Mouse (Mus musculus) CH12.LX (cell line): ENCODE measurements at regions not wholly inside any gene's neighbourhood (a gene's known extent, or its start where the extent isn't known, plus 50 kb on each side); places are given as distances from the start of the nearest gene placed in this dataset.

Experiments
- DNase-seq: peaks from one replicate; pipeline ENCODE4 v3.0.0-alpha.2; 2013; ENCODE audit errors: extremely low read depth
- H3K27ac ChIP-seq: 2 replicates; pipeline ENCODE4 v1.5.1; 2012; ENCODE audit warnings: low read depth, mild to moderate bottlenecking, control low read depth, moderate library complexity; ENCODE audit not compliant: insufficient read depth
- H3K27me3 ChIP-seq: replicated peaks from 2 replicates; pipeline ENCODE3; 2012; ENCODE audit warnings: inconsistent platforms
- H3K36me3 ChIP-seq, 2 experiments: replicated peaks in 1 of 2; 2 replicates each; pipeline versions ENCODE3 to v1.6.1; 2012; ENCODE audit warnings: inconsistent platforms in 1 of 2, low read length in 1 of 2, mild to moderate bottlenecking in 1 of 2, mixed read lengths in 1 of 2, moderate library complexity in 1 of 2; ENCODE audit not compliant: control insufficient read depth in 1 of 2, insufficient read depth in 1 of 2
- H3K4me1 ChIP-seq, 2 experiments: 2 replicates each; pipeline ENCODE4 v1.6.1; 2012; ENCODE audit warnings: inconsistent platforms in 1 of 2, moderate library complexity in 1 of 2; ENCODE audit not compliant: insufficient read depth in 2 of 2, control insufficient read depth in 1 of 2
- H3K4me2 ChIP-seq: 2 replicates; pipeline ENCODE4 v1.6.1; 2012; ENCODE audit warnings: low read depth, mild to moderate bottlenecking, control low read depth; ENCODE audit not compliant: poor library complexity, insufficient read depth, severe bottlenecking
- H3K4me3 ChIP-seq, 3 experiments: fragments of 150-350 bp in 1 of 3; sonication (generic) in 1 of 3; replicated peaks in 1 of 3; 2 replicates each; pipeline versions ENCODE3 to v1.5.1; 2011 to 2012; ENCODE audit warnings: low read depth in 2 of 3, low read length in 2 of 3, mild to moderate bottlenecking in 2 of 3, moderate library complexity in 2 of 3, control low read depth in 1 of 3, improper control_type of control experiment in 1 of 3, inconsistent platforms in 1 of 3, mixed read lengths in 1 of 3; ENCODE audit not compliant: poor library complexity in 1 of 3
- H3K79me2 ChIP-seq: replicated peaks from 2 replicates; pipeline ENCODE4 v1.6.1; 2012; ENCODE audit warnings: mild to moderate bottlenecking, moderate library complexity; ENCODE audit not compliant: control insufficient read depth, poor library complexity, insufficient read depth, severe bottlenecking; ENCODE audit errors: extremely low read depth
- H3K9ac ChIP-seq: 2 replicates; pipeline ENCODE4 v1.6.1; 2012; ENCODE audit warnings: low read depth, mild to moderate bottlenecking, control low read depth, moderate library complexity; ENCODE audit not compliant: insufficient read depth
- H3K9me3 ChIP-seq: replicated peaks from 2 replicates; pipeline ENCODE3; 2012; ENCODE audit warnings: low read length, inconsistent platforms, mixed read lengths
- BHLHE40 ChIP-seq: IDR thresholded peaks from 2 replicates; pipeline ENCODE4 v1.6.1; 2011; ENCODE audit warnings: mild to moderate bottlenecking, low read depth, low read length, improper control_type of control experiment
- CHD1 ChIP-seq: IDR thresholded peaks from 2 replicates; pipeline ENCODE4 v1.6.1; 2012; ENCODE audit warnings: low read depth, low read length, improper control_type of control experiment, inconsistent platforms
- CTCF ChIP-seq, 2 experiments: IDR thresholded peaks in 1 of 2; conservative IDR thresholded peaks in 1 of 2; 2 replicates each; pipeline ENCODE4 v1.5.1; 2011 to 2012; ENCODE audit warnings: low read depth in 2 of 2, low read length in 2 of 2, improper control_type of control experiment in 1 of 2, inconsistent platforms in 1 of 2, mild to moderate bottlenecking in 1 of 2, moderate library complexity in 1 of 2
- HCFC1 ChIP-seq: IDR thresholded peaks from 2 replicates; pipeline ENCODE4 v1.6.1; 2012; ENCODE audit warnings: low read depth, mild to moderate bottlenecking, inconsistent platforms, low read length, improper control_type of control experiment
- KAT2A ChIP-seq: IDR thresholded peaks from 2 replicates; pipeline ENCODE4 v1.6.1; 2012; ENCODE audit warnings: low read length, improper control_type of control experiment, inconsistent platforms; ENCODE audit not compliant: insufficient replicate concordance
- MAFK ChIP-seq: IDR thresholded peaks from 2 replicates; pipeline ENCODE4 v1.6.1; 2011; ENCODE audit warnings: low read length, improper control_type of control experiment; ENCODE audit not compliant: insufficient replicate concordance
- MEF2A ChIP-seq: IDR thresholded peaks from 2 replicates; pipeline ENCODE4 v1.6.1; 2014; ENCODE audit warnings: low read depth, mild to moderate bottlenecking, inconsistent platforms, low read length, improper control_type of control experiment, borderline replicate concordance
- RAD21 ChIP-seq: IDR thresholded peaks from 2 replicates; pipeline ENCODE4 v1.6.1; 2011; ENCODE audit warnings: low read depth, mild to moderate bottlenecking, low read length, improper control_type of control experiment, moderate library complexity
- SMC3 ChIP-seq: IDR thresholded peaks from 2 replicates; pipeline ENCODE4 v1.6.1; 2011; ENCODE audit warnings: low read depth, low read length, improper control_type of control experiment
- TBP ChIP-seq: conservative IDR thresholded peaks from 2 replicates; pipeline ENCODE4 v1.6.1; 2011; ENCODE audit warnings: low read depth, low read length, improper control_type of control experiment
- TCF12 ChIP-seq: IDR thresholded peaks from 2 replicates; pipeline ENCODE4 v1.6.1; 2014; ENCODE audit warnings: low read depth, mild to moderate bottlenecking, inconsistent platforms, low read length, improper control_type of control experiment
- UBTF ChIP-seq: IDR thresholded peaks from 2 replicates; pipeline ENCODE4 v1.6.1; 2012; ENCODE audit warnings: low read depth, mild to moderate bottlenecking, inconsistent platforms, low read length, improper control_type of control experiment, moderate library complexity
- USF1 ChIP-seq: IDR thresholded peaks from 2 replicates; pipeline ENCODE4 v1.6.1; 2014; ENCODE audit warnings: low read depth, mild to moderate bottlenecking, inconsistent platforms, low read length, improper control_type of control experiment
- USF2 ChIP-seq: conservative IDR thresholded peaks from 2 replicates; pipeline ENCODE4 v1.6.1; 2011; ENCODE audit warnings: low read depth, low read length, improper control_type of control experiment
- ZC3H11A ChIP-seq: IDR thresholded peaks from 2 replicates; pipeline ENCODE4 v1.6.1; 2012; ENCODE audit warnings: low read depth, mild to moderate bottlenecking, inconsistent platforms, low read length, improper control_type of control experiment
- ZNF384 ChIP-seq: IDR thresholded peaks from 2 replicates; pipeline ENCODE4 v1.6.1; 2012; ENCODE audit warnings: low read depth, low read length, improper control_type of control experiment, inconsistent platforms
- dilution Hi-C: fragments of 300-500 bp; cut with MboI; formaldehyde crosslinking; loops from 2 replicates; pipeline ENCODE4 v1.14.3; 2020; ENCODE audit warnings: low sequenced_read_pairs; ENCODE audit not compliant: extremely low pct_unique_long_range_greater_than_20kb, extremely low pct_ligation_motif_present
- in situ Hi-C: fragments of 300-500 bp; cut with MboI; formaldehyde crosslinking; loops from 3 replicates; pipeline ENCODE4 v1.14.3; 2019; ENCODE audit warnings: low sequenced_read_pairs, low pct_ligation_motif_present, low pct_unique_long_range_greater_than_20kb, mixed read lengths

- no peaks in the 10 kb centered on the region for H3K36me3 ChIP-seq
- H3K27ac ChIP-seq = no peak overlapping the region
- no peaks in the 10 kb centered on the region for H3K4me1 ChIP-seq
- H3K9ac ChIP-seq = no peak overlapping the region
- no peak for DNase-seq
- no peaks in the 10 kb centered on the region for H3K27me3 ChIP-seq
- dilution Hi-C loops (no loop called here), in situ Hi-C loops (no loop called here)
- H3K4me2 ChIP-seq = no peak overlapping the region
- no peaks in the 10 kb centered on the region for H3K79me2 ChIP-seq
- no peak overlapping the region for H3K4me3 ChIP-seq
- H3K9me3 ChIP-seq = no peaks in the 10 kb centered on the region
- TF ChIP-seq BHLHE40 (no peak), ZNF384 (no peak), USF2 (no peak)
These were observed 212.2 kb upstream of the Ferd3l start for GRCm38 (mm10) chr12:33715997-33716396.

- Histone ChIP-seq H3K36me3 (no peaks in the 10 kb centered on the region), H3K27me3 (no peaks in the 10 kb centered on the region), H3K4me1 (no peaks in the 10 kb centered on the region), H3K4me3 (no peak overlapping the region), H3K4me2 (no peak overlapping the region), H3K9me3 (no peaks in the 10 kb centered on the region)
- no peak for DNase-seq
- TF ChIP-seq KAT2A (no peak), CHD1 (no peak), SMC3 (no peak), TCF12 (no peak), MEF2A (no peak), ZC3H11A (no peak), TBP (no peak), CTCF (conservative IDR thresholded peaks at IDR 0.05 in 1 of 2, IDR thresholded peaks at IDR 0.05 in 1 of 2; ENCODE audit: low read depth in 2 of 2, low read length in 2 of 2) (no peak), ZNF384 (no peak), MAFK (no peak), UBTF (no peak), USF2 (no peak), USF1 (no peak), HCFC1 (no peak), RAD21 (no peak)
- TF ChIP-seq, all 38 proteins: peak for 0
- H3K9ac ChIP-seq = no peak overlapping the region
- dilution Hi-C loops (no loop called here), in situ Hi-C loops (no loop called here)
- no peak overlapping the region for H3K27ac ChIP-seq
- no peaks in the 10 kb centered on the region for H3K79me2 ChIP-seq
These were observed 211.2 kb upstream of the Ferd3l start for GRCm38 (mm10) chr12:33717053-33717452.
